Mouse (Mus musculus): ENCODE data around the gene Rnf217. TPM values are rescaled to one million over a fixed set of nuclear protein-coding genes. Genes with fewer than 3 reads are reported as not detected.
A peak's percentile ranks its signal among the peaks of the same experiment; 100 is the strongest.

Gene Rnf217
- 10 to 100 TPM; 20.0 to 20.5 TPM for total RNA-seq (2021)
- long read RNA-seq, experiment 1, full-length matches to known transcripts, result 124 of 138 reads
- long read RNA-seq, experiment 1, partial matches to known transcripts, result 1 of 138 reads
- long read RNA-seq, experiment 1, other reads (novel, unspliced or antisense), result 13 of 138 reads
- long read RNA-seq, experiment 2, full-length matches to known transcripts, result 116 of 130 reads
- long read RNA-seq, experiment 2, partial matches to known transcripts, result 0 of 130 reads
- long read RNA-seq, experiment 2, other reads (novel, unspliced or antisense), result 14 of 130 reads

DNA sequence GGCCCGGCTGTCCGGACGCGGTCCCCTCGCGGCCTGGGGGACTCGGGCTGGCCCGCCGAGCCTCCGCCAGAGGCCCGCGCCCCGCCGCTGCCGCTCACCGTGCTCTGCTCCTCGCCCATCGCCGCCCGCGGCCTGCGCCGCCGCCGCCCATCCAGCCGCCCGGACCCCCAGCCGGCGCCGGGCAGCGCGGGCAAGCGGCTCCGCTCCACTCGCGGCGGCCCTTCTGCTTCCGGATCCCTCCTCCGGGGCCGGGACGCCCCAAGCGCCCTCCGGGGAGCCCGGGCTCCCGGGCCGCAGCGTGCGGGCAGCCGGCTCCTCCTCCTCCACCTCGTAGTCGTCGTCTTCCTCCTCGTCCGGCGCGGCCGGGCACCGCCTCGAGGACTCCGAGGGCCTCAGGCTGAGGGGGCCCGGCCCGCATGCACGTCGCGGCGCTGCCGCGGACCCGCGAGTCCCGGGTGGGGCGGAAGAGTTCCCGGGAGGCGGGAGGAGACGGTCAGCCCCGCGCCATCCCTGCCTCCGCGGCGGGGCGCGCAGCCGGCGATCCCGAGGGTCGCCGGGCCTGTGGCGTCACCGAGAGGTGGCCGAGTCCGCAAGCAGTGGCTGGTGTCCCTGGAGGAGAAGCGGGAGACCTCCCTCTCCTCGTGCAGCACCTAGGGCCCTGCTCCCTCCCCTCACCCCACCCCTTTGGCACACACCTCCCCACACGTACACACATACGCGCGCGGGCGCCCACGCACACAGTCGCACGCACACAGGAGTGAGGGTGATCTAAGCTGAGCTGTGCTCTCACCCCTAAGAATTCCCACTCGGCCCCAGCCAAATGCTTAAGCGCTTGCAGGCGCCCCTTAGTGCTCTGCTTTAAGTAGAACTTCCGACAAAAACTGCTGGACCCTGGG is at the start of gene Rnf217:
Gene Rnf217 (minus strand): TSS at position 119 of the 896 bp plus-strand sequence.
- peak; percentile 38 to 66 for DNase-seq (ENCODE audit: low spot score in 2 of 2)

DNA sequence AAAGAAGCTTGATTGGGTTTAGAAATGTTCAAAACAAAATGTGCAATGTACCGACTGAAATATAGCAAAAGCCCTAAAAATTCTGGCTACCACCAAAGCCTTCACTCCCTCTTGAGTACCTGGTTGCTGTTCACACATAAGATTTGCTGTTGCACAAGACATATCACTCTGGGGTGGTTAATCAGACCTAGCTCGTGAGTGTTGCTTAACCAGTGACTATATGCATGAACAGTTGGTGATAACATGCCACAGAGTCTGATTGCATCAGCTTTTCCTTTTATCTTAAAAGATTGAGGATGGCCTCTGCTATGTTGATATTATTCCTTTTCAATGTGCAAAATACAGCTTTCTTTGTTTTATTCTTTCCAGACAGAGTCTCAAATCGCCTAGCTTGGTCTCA is 38.3 kb upstream of the Rnf217 start:
- DNase-seq (ENCODE audit: low spot score in 2 of 2), result no peak

DNA sequence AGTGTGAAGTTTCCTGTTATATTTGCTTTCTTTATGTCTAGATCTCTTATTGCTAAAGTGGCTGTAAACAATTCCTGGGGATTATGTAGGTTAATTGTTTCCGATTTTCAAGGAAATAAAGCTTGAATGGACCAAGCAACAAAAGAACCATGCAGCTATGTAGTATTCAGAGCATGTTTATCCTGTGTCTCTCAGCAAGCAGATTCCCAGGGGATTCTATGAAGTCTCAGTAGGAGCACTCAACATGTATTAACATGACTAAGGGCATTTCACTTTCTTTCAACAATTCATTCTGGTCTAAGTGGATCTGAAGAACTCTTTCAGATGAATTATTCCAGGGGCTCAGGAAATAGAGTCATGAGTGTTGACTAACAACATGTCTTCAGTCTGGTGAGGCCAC is 37.1 kb upstream of the Rnf217 start:
- DNase-seq (ENCODE audit: low spot score in 2 of 2), result no peak

DNA sequence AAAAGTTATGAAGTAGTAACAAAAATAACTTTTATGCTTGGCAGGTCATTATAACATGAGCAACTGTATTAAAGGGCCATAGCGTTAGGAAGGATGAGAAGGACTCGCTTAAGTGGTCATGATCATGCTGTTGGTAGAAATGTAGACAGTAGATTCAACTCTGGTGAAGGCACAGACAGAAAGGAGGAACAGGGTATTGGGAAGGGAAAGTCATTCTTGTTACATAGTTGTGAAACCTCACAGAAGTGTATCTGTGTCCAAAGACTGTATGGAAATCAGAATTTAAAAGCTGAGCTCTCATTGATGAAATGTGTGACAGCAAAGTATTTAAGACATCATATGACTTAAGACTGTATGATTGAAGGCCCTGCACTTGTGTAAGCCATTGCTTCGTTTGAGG is 26.1 kb upstream of the Rnf217 start:
- DNase-seq (ENCODE audit: low spot score in 2 of 2), result no peak

DNA sequence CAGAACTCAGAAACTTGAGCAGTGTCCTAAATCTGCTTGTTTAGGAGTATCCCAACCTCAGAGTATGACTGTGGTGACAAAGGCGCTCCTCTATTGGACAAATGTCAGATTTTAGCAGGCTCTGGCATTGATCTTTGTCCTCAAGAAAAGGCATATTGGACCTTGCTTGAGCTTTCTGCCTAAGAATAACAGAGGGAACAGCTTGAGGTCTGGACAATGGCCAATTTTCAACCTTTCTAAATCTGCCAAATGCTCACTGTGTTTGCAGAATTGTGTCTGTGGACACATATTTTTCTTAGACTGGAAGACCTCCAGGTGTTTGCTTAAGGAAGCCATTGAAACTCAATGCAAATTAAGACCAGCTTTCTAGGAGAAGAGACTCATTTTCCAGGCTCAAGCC is 23.0 kb upstream of the Rnf217 start:
- no peak for DNase-seq (ENCODE audit: low spot score in 2 of 2)

DNA sequence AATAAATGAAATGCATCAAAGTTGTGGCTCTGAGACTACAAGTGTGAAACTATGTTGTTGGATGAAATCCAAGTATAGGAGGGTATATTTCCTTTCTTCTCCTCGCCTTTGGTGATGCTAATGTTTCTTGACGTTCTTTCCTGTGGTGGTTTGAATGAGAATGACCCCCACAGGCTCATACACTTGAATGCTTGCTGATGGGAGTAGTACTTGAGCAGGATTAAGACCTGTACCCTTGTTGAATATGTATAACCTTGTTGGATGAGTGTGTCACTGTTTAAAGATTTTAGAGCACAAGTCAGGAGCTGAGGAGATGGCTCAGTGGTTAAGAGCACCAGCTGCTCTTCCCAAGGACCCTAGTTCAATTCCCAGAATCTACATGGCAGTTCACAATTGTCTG is 6.4 kb upstream of the Rnf217 start:
- DNase-seq (ENCODE audit: low spot score in 2 of 2), result no peak

DNA sequence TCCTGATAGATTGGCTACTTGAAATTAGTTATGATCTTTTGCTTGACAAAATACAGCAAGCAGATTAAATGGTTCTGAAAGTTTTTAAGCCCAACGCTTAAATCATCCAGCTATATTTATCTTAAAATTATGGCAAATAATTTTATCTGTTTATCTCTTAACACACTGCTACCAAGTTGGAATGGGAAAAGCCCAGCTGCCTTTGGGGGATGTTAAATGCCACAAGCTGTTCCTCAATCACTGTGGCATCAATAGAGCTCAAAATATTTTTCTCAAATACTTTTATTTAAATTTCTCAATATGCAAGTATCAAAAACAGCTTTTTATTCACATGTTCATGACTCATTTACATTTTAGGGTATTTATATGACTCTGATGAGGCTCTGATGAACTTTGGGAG is 5.1 kb upstream of the Rnf217 start:
- no peak for DNase-seq (ENCODE audit: low spot score in 2 of 2)

DNA sequence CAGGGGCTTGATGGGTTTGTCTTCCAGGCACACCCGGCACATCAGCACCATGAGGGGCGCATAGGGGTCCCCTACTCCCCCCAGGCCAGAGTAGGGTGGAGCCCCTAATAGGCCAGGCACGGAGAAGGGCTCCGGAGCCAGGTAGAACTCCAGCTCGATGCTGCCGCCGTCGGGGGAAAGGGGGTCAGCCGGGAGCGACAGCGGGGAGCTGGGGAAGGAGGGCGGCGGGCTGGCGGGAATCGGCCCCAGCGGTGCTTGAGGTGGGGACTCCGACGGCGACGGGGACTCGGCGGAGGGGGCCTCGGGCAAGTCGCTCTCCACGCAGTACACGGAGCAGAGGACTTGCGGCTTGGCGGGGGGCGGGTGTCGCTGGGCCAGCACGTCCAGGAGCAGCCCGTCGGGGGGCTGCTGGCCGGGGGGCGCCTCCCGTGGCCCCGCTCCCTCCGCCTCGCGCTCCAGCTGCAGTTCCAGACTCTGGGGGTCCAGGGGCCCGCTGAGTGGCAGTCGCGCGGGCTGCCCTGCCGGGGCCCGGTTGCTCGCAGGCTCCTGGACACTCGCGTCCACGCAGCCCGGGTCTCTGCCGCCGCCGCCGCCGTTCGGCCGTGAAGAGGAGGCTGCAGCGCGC is 431 bp downstream of the Rnf217 start:
- DNase-seq (ENCODE audit: low spot score in 2 of 2), result peak; percentile 35 to 51

DNA sequence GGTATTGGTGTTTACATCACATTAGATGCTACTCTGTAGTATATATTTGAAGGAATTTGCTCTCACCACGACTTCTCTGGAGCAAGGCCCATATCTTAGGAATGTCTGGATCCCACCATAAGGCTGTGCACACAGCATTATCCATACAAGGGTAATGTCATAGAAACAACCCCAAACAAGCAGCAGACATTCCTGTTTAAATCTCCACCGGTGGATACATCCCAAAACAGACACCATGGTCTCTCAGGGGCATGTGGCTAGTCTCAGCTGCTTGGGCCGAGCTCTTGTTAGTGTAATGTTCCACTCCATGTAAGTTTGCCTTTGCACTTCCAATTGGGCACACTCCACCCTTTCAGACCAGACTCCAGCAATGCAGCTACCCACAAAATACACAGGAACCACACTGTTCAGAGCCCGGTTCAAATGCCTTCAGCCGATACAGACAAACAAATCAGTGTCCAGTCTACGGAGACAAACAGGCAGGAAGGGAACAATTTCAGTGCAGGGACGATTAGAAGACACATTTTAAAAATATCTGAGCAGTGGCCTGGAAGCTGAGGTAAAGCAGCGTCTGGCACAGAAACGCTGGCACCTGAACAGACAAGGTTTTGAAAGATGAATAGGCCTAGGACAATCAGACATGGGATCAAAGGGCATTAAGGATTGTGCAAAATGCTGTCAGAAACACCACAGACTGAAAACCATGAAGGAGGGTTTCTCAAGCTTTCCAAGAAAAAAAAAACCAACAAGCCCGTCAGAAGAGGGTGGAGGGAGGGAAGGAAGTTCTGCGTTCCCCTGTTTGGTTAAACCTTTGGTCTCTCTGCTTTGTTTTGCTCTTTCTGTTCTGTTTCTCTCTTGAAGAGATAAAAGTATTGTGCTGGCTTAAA is 1.8 kb downstream of the Rnf217 start:
- peak in 1 of 2 experiments; percentile 18 for DNase-seq (ENCODE audit: low spot score in 2 of 2)

DNA sequence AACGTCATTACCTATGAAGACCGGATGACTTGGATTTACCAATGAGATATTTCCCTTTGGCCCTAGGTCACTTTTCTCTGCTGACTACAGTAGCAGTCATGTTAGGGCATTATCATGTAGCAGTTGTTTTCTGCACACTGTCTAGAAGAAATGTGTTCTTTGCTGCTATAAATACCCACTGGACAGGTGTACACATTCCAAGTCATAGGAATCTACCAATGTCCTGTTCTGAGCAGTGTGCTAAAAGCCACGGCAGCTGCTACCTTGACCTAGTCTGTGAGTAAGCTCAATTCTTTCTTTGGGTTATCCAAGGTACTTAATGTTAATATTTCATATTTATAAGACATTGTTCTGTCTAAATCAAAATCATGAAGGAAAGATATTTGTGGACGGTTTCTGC is 5.1 kb downstream of the Rnf217 start:
- DNase-seq (ENCODE audit: low spot score in 2 of 2), result no peak

DNA sequence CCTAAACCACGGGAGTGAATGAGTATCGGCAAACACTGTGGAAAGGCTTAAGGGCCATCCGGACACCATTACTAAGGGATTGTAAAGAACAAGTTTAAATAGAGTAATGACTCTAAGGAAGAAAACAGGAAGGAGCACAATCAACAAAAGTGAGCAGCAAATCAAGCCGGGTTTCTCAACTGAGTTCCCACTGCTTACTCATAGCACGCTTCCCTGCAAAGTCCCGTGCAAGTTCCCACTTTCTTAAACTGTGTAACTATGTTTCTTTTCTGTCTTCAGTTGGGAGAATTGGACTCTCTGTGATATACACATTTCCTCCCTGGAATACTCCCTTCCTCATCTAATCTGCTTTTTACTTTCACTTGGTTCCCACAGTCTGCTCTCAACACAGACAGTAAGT is 8.9 kb downstream of the Rnf217 start:
- DNase-seq (ENCODE audit: low spot score in 2 of 2), result no peak

DNA sequence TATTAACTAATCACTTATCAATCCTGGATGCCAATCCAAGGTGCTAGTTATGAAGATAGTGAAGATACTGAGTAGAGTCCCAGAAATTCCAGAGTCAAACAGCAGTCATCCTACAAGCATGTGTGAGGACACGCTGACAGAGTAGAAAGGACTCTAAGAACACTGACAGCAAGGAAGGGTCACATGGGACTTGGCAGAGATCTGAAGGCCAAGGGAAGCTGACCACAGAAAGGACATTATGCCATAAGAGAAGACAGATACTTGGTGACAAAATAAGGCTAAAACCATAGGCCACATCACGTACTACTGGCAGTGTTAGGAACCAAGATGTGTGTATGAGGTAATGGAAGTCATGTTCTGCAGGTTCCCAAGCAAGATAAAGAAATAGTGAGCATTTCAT is 11.1 kb downstream of the Rnf217 start:
- no peak for DNase-seq (ENCODE audit: low spot score in 2 of 2)

DNA sequence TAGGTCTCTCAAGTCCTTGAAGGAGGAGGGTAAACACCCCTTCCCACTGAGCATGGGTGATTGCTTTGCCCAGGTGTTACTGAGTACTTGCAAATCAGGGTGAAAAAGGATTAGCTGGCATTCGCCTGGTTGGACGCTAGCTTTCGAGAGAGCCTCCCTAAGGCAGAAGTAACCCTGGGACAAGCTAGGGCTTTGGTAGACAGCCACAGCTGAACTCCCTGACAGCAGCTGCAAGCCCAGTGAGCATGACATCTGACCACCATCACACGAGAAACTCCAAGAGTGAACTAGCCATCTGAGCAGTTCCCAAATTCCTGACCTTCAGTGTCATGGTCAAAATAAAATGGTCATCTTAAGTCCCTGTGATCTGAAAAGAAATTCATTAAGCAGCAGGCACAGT is 12.2 kb downstream of the Rnf217 start:
- peak in 1 of 2 experiments; percentile 40 for DNase-seq (ENCODE audit: low spot score in 2 of 2)

DNA sequence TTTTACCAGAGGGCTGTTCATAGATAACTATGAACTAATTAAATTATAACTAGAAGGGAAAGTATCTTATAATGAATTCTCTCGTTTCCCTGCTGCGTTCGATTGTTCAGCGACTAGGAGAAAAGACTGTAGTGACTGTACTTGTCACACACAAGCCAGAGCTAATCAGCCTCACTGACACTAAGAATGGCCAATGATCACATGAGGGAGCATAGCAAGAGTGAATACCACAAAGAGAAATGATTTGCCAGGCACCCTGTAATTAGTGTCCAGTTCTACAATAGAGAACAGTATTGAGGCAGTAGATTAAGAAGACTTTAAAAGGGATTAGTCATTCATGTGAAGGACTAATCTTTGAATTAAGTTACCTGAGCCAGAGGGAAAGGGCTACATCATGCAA is 13.7 kb downstream of the Rnf217 start:
- no peak for DNase-seq (ENCODE audit: low spot score in 2 of 2)

DNA sequence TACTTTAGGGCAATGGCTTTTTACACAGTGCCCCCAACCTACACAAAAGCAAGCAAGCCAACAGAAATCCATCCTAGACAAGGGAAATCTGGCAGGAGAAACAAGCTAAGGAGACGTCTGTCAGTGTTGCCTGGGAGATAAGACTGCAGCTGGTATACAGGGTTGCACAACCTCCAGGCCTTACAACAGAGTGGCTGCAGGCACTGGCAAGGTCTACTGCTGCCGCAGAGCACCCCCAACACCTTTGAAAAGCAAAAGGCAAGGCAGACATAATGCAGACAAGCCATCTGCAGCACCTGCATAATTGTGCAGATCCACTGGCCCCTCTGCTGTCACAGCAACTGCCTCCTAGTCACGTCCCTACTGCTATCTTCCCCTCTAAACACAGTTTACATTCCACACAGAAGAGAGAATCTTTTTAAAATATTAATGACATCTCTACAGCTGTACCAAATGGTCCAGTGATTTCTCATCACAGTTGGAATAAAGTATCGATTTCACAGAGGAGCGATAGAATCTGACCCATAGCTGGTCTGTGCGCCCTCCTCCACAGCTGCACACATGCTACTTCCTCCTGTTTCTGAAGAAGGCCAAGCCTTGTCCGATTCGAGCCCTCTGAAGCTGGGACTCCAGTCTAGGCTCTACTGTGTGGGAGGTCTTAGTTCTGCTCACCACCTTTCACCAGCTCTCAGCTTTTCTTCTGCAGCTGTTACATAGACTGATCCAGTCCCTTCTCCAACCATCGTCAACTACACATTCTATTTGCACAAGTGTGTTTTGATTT is 16.1 kb downstream of the Rnf217 start:
- DNase-seq (ENCODE audit: low spot score in 2 of 2), result no peak

DNA sequence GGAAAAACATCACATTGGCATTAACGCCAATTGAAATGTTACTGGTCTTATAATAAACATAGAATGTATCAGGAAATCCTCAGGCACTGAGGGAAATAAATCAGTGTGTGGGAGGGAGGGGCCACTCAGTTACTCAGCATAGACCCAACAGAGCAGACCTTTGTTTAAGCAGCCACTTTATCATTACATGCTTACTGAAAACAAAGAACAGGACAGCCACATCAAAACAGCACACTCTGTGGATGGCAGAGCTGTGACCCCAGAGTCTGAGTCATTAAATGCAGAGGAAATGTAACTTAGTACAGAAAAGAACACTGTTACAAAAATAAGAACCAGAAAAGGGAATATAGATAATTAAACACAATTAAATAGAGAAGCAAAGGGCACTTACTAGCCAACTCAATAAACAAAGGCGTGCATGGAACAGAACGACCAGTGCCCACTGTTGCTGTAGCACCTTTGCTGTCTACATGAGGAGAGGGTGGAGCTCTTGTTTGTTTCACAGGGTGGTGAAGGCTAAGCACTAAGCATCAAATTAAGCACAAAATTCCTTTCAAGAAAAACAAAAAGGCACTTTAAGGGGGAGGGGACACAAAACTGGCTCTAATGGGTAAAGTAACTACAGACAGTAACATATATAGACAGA is 16.8 kb downstream of the Rnf217 start:
- DNase-seq (ENCODE audit: low spot score in 2 of 2), result no peak

DNA sequence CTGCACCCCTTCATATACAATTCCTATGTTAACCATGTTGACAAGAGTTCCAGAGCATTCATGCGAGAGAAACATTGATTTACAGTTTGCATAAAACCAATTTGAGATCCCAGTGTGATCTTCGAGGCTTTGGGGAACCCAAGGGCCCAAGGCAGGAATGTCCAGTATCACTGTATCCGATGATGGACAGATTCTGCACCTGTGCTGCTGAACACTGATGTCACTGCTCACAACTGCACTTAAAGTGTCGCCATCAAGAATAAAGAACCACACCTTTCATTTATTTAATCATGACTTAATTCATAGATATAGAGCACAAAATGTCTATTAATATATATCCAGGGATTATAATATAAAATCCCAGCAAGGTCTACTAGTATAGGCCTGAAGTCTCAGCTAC is 28.3 kb downstream of the Rnf217 start:
- DNase-seq (ENCODE audit: low spot score in 2 of 2), result no peak

DNA sequence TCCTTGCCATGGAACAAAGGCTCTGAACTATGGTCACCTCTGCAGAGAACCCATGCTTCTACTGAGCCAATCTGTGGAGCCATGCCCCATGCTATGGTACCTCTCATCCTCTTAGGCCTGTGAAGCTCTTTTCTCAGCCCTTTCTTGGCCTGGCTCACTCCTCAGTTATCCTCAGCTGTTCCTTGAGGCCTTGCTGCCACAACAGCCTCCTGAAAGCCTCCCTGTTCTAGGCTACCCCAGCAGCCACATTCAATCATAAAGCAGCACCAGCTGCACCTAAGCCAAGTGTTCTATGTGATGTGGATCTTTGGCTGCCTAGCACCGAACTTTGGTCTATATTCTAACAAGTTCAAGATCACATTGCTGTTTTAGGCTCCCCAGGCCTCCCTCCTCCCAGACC is 28.9 kb downstream of the Rnf217 start:
- no peak for DNase-seq (ENCODE audit: low spot score in 2 of 2)

DNA sequence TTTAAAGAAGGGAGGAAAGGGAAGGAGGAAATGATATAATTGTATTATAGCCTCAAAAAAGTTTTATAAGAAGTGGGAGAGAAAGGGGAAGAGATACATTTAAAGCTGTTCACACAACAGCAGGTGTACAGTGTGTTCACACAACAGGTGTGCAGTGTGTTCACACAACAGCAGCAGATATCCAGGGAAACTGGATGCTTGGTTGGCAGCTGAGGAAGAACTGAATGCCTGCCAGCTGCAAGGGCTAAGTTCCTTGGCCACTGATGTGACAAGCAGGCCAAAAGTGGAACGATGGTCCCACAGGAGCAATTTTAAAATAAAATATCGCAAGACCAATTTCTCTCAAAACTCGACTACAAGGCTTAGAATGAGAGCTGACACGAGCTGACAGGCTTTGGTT is 35.7 kb downstream of the Rnf217 start:
- DNase-seq (ENCODE audit: low spot score in 2 of 2), result peak in 1 of 2 experiments; percentile 18

DNA sequence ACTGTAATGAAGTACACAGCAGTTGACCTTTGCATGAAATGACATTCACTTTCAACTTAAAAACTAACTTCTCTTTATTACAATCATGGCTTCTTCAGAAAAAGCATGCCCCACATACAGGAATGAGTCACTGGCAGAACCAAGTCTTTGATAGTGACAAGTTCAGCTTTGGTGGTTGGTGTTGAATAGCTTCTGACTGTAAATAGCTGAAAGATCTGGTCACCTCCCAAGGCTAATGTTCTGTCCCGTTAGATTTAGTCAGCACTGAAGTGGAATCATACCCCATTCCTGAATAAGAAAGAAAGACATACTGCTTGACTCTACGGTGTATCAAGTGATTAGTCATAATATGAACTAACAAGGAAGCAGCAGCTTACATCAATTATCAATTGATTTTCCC is 51.7 kb downstream of the Rnf217 start:
- no peak for DNase-seq (ENCODE audit: low spot score in 2 of 2)
